Mouse (Mus musculus): Measurements from ENCODE around the gene Iqcn. TPM values are rescaled to one million over a fixed set of nuclear protein-coding genes. Genes with fewer than 3 reads are reported as not detected.

Iqcn gene
- 0.04 and 0.09 TPM in 2 replicates for polyA plus RNA-seq (2015; fragmentation: Nextera tagmentation; extraction: Ambion mirVana)

DNA sequence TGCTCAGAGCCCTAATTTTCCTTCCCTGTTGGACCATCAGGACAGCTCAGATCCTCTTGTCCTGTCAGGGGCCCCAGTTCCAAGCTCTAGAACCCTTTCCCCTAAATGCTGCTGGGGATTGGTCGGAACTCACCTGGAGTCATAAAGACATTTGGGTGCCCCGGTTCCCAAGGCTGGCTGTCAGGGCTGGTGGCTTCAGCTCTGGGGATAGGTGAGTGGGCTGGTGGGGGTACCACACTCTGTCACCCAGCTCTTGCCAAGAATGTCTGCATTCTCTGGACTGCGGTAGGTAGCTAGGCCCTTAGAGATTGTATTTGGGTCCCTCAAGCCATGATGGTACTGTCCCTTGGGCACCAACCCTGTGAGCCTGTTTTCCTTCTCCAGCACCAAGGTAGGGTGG, at the start of gene Iqcn:
Gene Iqcn (plus strand): TSS at position 171 of the 400 bp plus-strand sequence.
- Histone ChIP-seq H3K4me1 (replicated peaks) (peaks cover 38% of the 10 kb centered on the region), H3K27me3 (no peaks in the 10 kb centered on the region), H3K27ac (no peak within 1 kb of the TSS), H3K9me3 (no peaks in the 10 kb centered on the region), H3K4me3 (peak within 1 kb of the TSS; percentile 96), H3K36me3 (peaks cover 11% of the 10 kb centered on the region), H3K4me2 (peak within 1 kb of the TSS; percentile 87), H3K9ac (peak within 1 kb of the TSS; percentile 100)
- WGBS: 98% methylated on average over 3 of the region's 3 CpGs
- no peak for ATAC-seq (ENCODE audit: low FRiP score)

- H3K27me3 ChIP-seq: no peaks in the 10 kb centered on the region
- no peak for ATAC-seq (ENCODE audit: low FRiP score)
- no peak overlapping the region for H3K4me3 ChIP-seq
- WGBS: 74% methylated on average over 1 of the region's 1 CpGs
- H3K9me3 ChIP-seq: no peaks in the 10 kb centered on the region
- peaks cover 43% of the 10 kb centered on the region for H3K36me3 ChIP-seq
- H3K27ac ChIP-seq: peak overlapping the region; percentile 91; the same call in 1 of the 2 replicates
- peaks cover 75% of the 10 kb centered on the region for H3K4me1 ChIP-seq (replicated peaks)
- no peak overlapping the region for H3K9ac ChIP-seq
- no peak overlapping the region for H3K4me2 ChIP-seq
Observed at GRCm38 (mm10) chr8:70654121-70654520, 49.1 kb upstream of the Iqcn start.

DNA sequence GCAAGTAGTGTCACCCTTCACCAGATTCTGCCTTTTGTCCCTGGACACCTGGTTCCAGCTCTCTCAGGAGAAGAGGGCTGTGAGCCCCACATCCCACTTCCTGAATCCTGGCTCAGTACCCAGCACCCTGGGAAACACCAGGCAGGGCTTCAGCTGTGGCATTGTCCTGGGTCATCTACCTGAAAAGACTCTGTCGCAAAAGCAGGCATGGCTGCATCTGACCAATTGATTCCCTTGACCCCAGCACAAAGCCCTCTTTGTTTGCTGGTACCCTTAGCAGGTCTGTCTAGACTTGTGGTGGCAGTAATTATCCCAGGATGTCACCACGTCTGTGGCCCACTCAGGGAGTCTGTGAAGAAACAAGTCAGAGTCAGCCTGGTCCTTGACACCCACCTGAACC, 47.8 kb upstream of the Iqcn start:
- peaks cover 69% of the 10 kb centered on the region for H3K4me1 ChIP-seq (replicated peaks)
- 14% methylated on average over 2 of the region's 2 CpGs for WGBS

DNA sequence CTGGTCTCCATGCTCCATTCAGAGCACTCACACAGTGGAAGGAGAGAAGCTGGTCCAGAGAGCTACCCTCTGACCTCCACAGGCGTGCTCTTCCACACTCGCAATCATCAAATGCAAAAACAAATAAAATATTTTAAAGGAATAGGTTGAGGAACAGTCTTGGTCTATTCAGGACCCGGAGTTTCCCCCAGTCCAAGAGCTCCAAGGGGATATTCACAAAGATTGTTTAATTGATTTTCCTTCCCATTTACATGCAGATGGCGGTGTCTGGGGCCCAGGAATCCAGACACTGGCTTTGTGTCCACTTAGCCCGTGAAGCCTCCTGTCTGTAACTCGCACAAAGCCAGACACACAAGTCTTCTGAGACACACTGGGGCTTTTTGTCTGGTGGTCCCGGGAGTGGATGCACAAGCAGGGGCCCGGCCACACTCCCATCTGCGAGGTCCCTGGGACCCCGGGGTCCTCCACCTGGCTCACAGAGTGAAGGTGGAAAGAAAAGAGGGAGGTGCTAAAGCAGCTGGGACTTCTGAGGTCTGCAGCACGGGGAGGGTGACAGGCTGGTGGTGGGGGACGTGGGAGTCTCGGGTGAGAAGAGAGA, 47.0 kb upstream of the Iqcn start:
- peaks cover 68% of the 10 kb centered on the region for H3K4me1 ChIP-seq (replicated peaks)
- H3K27me3 ChIP-seq: no peaks in the 10 kb centered on the region
- peak; percentile 21; the same call in 1 of the 2 replicates for ATAC-seq (ENCODE audit: low FRiP score)
- peak overlapping the region; percentile 46; the same call in 1 of the 2 replicates for H3K9ac ChIP-seq
- peak overlapping the region; percentile 67; the same call in 1 of the 2 replicates for H3K4me2 ChIP-seq
- peak overlapping the region; percentile 91 for H3K27ac ChIP-seq
- H3K9me3 ChIP-seq: no peaks in the 10 kb centered on the region
- WGBS: 17% methylated on average over 13 of the region's 13 CpGs
- H3K4me3 ChIP-seq: no peak overlapping the region
- H3K36me3 ChIP-seq: peaks cover 30% of the 10 kb centered on the region

More for the DNA sequence above, 47.8 kb upstream of the Iqcn start:
- H3K27ac ChIP-seq: peak overlapping the region; percentile 91
- no peak overlapping the region; the same call in 1 of the 2 replicates for H3K4me2 ChIP-seq
- H3K36me3 ChIP-seq: peaks cover 39% of the 10 kb centered on the region
- H3K27me3 ChIP-seq: no peaks in the 10 kb centered on the region
- no peak overlapping the region for H3K4me3 ChIP-seq
- no peak for ATAC-seq (ENCODE audit: low FRiP score)
- H3K9ac ChIP-seq: no peak overlapping the region
- no peaks in the 10 kb centered on the region for H3K9me3 ChIP-seq

DNA sequence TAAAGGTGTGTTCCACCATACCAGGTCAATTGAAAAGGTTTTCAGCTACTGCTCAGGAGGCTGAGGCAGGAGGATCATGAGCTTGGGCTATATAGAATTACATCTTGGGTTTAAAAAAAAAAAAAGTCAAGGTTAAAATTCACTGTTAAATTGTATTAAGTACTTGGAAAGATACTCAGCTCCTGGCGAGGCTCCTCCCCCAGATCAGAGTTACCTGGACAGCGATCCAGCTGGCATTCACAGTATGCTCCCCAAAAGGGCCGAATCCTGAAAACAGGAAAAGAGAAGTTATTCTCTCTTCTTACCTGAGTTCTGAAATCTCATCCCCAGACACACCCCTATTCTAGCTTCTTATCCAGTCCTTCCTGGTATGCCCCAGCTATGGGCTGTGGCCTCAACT, 46.0 kb upstream of the Iqcn start:
- H3K4me3 ChIP-seq: no peak overlapping the region
- peak overlapping the region; percentile 90 for H3K9ac ChIP-seq
- H3K4me1 ChIP-seq (replicated peaks): peaks cover 66% of the 10 kb centered on the region
- peak overlapping the region; percentile 91 for H3K27ac ChIP-seq
- H3K27me3 ChIP-seq: no peaks in the 10 kb centered on the region
- peak overlapping the region; percentile 67 for H3K4me2 ChIP-seq
- peaks cover 23% of the 10 kb centered on the region for H3K36me3 ChIP-seq
- WGBS: 91% methylated on average over 3 of the region's 3 CpGs
- no peaks in the 10 kb centered on the region for H3K9me3 ChIP-seq
- ATAC-seq (ENCODE audit: low FRiP score): no peak

GRCm38 (mm10) chr8:70657739-70658138, 45.5 kb upstream of the Iqcn start:
- peaks cover 61% of the 10 kb centered on the region for H3K4me1 ChIP-seq (replicated peaks)
- no peak for ATAC-seq (ENCODE audit: low FRiP score)
- peak overlapping the region; percentile 75 for H3K4me3 ChIP-seq
- H3K36me3 ChIP-seq: 0 out of 2 replicates have a peak, but pooled peaks cover 17% of the 10 kb centered on the region
- H3K27ac ChIP-seq: peak overlapping the region; percentile 91
- no peaks in the 10 kb centered on the region for H3K27me3 ChIP-seq
- no peaks in the 10 kb centered on the region for H3K9me3 ChIP-seq
- H3K4me2 ChIP-seq: peak overlapping the region; percentile 67
- WGBS: 52% methylated on average over 2 of the region's 2 CpGs
- H3K9ac ChIP-seq: peak overlapping the region; percentile 90

DNA sequence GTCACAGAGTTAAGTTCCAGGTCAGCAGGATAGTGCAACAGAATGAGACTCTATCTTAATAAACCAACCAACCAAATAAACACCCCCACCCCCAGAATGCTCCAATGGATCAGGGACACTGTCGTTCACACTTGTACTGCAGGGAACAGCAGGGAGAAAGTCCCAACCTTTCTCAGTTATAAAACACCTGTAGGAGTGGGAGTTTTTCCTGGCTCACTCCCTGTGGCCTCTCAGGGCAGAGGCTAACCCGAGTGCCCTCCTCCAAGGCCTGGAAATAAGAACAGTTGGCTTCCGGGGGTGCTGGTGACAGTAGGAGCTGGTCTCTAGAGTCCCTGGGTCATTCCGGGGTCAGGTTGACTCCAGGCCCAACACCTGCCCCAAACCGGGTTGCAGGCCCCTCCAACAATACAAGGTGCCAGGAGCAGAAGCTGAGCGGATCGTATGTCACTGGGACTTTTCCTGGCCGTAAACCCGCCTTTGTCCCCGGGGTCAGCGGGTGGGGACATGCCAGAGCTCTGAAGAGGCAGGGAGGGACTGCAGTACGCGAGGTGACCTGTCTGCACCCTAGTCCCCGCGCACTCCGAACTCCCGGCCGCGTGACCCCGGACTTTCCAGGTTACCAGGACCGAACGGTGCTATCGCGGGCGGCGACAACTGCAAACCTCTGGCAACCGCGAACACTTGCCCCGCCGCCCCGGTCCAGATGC, 44.2 kb upstream of the Iqcn start:
- 0 out of 2 replicates have a peak, but pooled peaks cover 17% of the 10 kb centered on the region for H3K36me3 ChIP-seq
- H3K27me3 ChIP-seq: no peaks in the 10 kb centered on the region
- WGBS: under 1% methylated on average over 31 of the region's 31 CpGs
- H3K9me3 ChIP-seq: no peaks in the 10 kb centered on the region
- peak overlapping the region; percentile 91 for H3K27ac ChIP-seq
- H3K9ac ChIP-seq: peak overlapping the region; percentile 90
- peak overlapping the region; percentile 67 for H3K4me2 ChIP-seq
- H3K4me3 ChIP-seq: peak overlapping the region; percentile 75
- peak; percentile 33 for ATAC-seq (ENCODE audit: low FRiP score)
- H3K4me1 ChIP-seq (replicated peaks): peaks cover 58% of the 10 kb centered on the region

DNA sequence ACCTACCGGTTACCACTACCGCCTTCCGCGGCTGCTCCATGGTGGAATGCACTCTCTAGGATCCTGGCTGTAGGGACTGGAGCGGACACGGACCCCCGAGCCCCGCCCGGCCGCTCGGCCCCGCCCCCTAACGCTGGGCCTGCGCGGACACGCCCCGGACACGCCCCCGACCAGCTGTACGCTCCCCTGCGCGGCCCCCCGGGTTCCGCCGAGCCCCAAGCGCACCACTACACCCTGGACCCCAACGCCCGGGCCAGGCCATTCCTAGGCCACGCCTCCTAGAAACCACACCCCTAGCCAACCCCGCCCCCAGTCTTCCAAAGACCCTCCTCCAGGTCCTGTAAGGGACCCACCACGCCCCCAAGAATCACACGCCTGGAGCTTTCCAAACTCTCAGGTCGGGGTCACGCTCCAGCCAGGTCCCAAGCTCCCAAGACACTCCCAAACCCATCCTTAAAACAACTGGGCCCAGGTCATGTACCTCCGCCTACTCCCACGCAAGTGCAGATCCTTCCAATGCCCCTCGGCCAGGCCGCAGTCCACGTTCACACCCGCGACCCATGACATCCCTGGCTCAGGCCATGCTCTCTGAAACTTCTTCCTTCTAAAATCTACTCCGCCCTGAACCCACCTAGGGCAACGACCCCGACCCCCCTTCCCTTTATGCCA, 43.5 kb upstream of the Iqcn start:
- Histone ChIP-seq H3K4me1 (replicated peaks) (peaks cover 51% of the 10 kb centered on the region), H3K36me3 (0 out of 2 replicates have a peak, but pooled peaks cover 10% of the 10 kb centered on the region), H3K4me2 (peak overlapping the region; percentile 67), H3K9me3 (no peaks in the 10 kb centered on the region), H3K9ac (peak overlapping the region; percentile 90), H3K4me3 (peak overlapping the region; percentile 75), H3K27ac (peak overlapping the region; percentile 91), H3K27me3 (no peaks in the 10 kb centered on the region)
- ATAC-seq (ENCODE audit: low FRiP score): peak; percentile 88
- under 1% methylated on average over 44 of the region's 44 CpGs for WGBS

DNA sequence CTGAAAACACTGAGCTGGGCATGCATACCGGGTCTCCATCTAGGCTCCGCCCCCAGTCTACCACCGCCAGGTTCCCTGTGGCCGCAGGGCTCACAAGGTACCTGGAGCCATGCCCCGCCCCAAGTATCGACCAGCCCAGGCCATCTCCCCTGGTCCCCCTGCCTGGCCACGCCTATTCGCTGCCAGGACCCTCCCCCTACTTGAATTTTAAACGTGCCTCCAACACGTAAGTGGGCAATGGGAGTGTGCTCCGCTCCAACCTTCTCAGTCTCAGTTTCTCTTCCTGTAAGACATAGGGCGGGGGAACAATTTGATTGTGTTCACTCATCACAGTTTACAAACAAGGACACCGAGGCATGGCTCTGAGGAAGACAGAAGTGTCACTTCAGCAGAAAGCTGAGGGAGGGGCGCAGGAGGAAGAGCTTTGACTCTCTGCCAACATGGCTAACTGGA, 43.0 kb upstream of the Iqcn start, which contains the start of gene Pgpep1:
Gene Pgpep1 (minus strand): TSS at position 116 of the 453 bp plus-strand sequence.
- H3K4me1 ChIP-seq (replicated peaks): peaks cover 47% of the 10 kb centered on the region
- H3K9ac ChIP-seq: peak within 1 kb of the TSS; percentile 90
- H3K27me3 ChIP-seq: no peaks in the 10 kb centered on the region
- H3K9me3 ChIP-seq: no peaks in the 10 kb centered on the region
- peak within 1 kb of the TSS; percentile 75 for H3K4me3 ChIP-seq
- H3K27ac ChIP-seq: peak within 1 kb of the TSS; percentile 91
- peak; percentile 50 for ATAC-seq (ENCODE audit: low FRiP score)
- 0 out of 2 replicates have a peak, but pooled peaks cover 8% of the 10 kb centered on the region for H3K36me3 ChIP-seq
- 3% methylated on average over 14 of the region's 14 CpGs for WGBS
- H3K4me2 ChIP-seq: peak within 1 kb of the TSS; percentile 67

GRCm38 (mm10) chr8:70663691-70664090, 39.6 kb upstream of the Iqcn start:
- Histone ChIP-seq H3K27me3 (no peaks in the 10 kb centered on the region), H3K9ac (no peak overlapping the region), H3K27ac (peak overlapping the region; percentile 62), H3K36me3 (no peaks in the 10 kb centered on the region), H3K4me2 (no peak overlapping the region), H3K4me3 (no peak overlapping the region), H3K4me1 (replicated peaks) (peaks cover 14% of the 10 kb centered on the region), H3K9me3 (no peaks in the 10 kb centered on the region)
- ATAC-seq (ENCODE audit: low FRiP score): no peak
- WGBS: 33% methylated on average over 4 of the region's 4 CpGs

DNA sequence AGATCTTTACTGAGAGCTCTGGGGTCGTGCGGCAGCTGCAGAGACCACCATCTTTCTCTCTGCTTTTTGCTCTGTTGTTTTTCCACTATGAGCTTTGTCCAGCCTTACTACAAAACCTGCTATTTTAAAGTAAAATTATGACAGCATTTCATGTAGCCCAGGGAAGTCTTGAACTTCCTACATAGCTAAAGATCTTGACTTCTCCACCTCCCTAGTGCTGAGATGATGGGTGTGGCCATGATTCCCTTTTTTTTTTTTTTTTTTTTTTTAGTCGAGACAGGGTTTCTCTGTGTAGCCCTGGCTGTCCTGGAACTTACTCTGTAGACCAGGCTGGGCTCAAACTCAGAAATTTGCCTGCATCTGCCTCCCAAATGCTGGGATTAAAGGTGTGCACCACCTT, 38.6 kb upstream of the Iqcn start:
- H3K4me3 ChIP-seq: no peak overlapping the region
- no peak overlapping the region for H3K9ac ChIP-seq
- WGBS: 85% methylated on average over 3 of the region's 3 CpGs
- no peaks in the 10 kb centered on the region for H3K36me3 ChIP-seq
- no peaks in the 10 kb centered on the region for H3K27me3 ChIP-seq
- ATAC-seq (ENCODE audit: low FRiP score): no peak
- no peak overlapping the region for H3K27ac ChIP-seq
- H3K4me2 ChIP-seq: no peak overlapping the region
- H3K4me1 ChIP-seq (replicated peaks): peaks cover 9% of the 10 kb centered on the region
- H3K9me3 ChIP-seq: no peaks in the 10 kb centered on the region

GRCm38 (mm10) chr8:70665599-70665998, 37.7 kb upstream of the Iqcn start:
- H3K36me3 ChIP-seq: no peaks in the 10 kb centered on the region
- H3K9ac ChIP-seq: no peak overlapping the region
- H3K27ac ChIP-seq: no peak overlapping the region; the same call in 1 of the 2 replicates
- no peak for ATAC-seq (ENCODE audit: low FRiP score)
- no peaks in the 10 kb centered on the region for H3K27me3 ChIP-seq
- H3K9me3 ChIP-seq: no peaks in the 10 kb centered on the region
- H3K4me3 ChIP-seq: no peak overlapping the region
- WGBS: 78% methylated on average over 2 of the region's 2 CpGs
- peaks cover under 1% of the 10 kb centered on the region; the same call in 1 of the 2 replicates for H3K4me1 ChIP-seq (replicated peaks)
- H3K4me2 ChIP-seq: no peak overlapping the region

All from hindbrain, embryonic 13.5 days (tissue).